Mouse (Mus musculus) embryonic fibroblast, embryonic 13.5 days (primary cell): Measurements from ENCODE around the gene Fam102a.

Source experiments
- CTCF ChIP-seq: IDR thresholded peaks from 2 replicates; pipeline ENCODE4 v1.5.1; 2011; ENCODE audit warnings: mild to moderate bottlenecking, control low read depth, low read length, moderate library complexity, borderline replicate concordance; ENCODE audit not compliant: insufficient read depth
- POLR2A ChIP-seq: IDR thresholded peaks from 2 replicates; pipeline ENCODE4 v1.6.1; 2011; ENCODE audit warnings: low read depth, mild to moderate bottlenecking, control low read depth, low read length, moderate library complexity

GRCm38 (mm10) chr2:32574497-32574896 lies 39.4 kb downstream of the Fam102a start, which contains the start of gene Pip5kl1:
- TF ChIP-seq POLR2A, result no peak; the same call in 1 of the 2 replicates
- TF ChIP-seq CTCF, result no peak
